33 mouse cellular contexts compared by ENCODE assay signal in the genomic region with DNA sequence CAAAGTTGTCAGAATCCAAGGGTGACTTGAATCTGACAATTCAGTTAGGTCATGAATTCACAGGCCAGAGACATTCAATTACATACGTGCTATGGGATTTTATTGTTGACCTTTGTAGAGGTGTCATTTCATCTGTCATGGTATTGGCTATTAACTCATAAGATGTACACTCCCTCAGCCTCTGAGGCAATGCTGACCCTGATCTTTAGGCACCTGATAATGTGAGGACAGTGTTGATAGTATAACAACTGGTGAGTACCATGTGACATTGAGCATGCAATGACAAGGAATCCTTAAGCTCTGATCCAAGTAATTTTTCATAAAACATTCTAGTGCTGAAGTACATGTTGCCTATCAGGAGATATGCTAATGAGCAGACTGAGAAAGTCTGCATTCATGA.
"Had no signal": no experiment of that assay in that cellular context is flagged by ENCODE, and none has a peak within 500 bp of the region (broad histone marks: within the 10 kb centered on the region; RNA-seq: fewer than 3 reads in every experiment).

No protein-coding gene starts in this region.

- H3K4me1 ChIP-seq: heart, embryonic 10.5 days; heart, embryonic 12.5 days; heart, embryonic 13.5 days; heart, embryonic 15.5 days; hindbrain, embryonic 10.5 days; hindbrain, embryonic 13.5 days; hindbrain, embryonic 15.5 days; kidney, embryonic 15.5 days had no signal

- DNase-seq: heart, adult 2 months; heart, postnatal 10 days; heart, postnatal 14 days; heart, postnatal 36 days; heart, postnatal 4 days; kidney, adult 11 months; kidney, adult 18-20 months; kidney, adult 2 months; kidney, adult 8-10 months; kidney, adult 9 months; kidney, postnatal 10 days; kidney, postnatal 14 days; kidney, postnatal 25 days; kidney, postnatal 36 days; kidney, postnatal 4 days; layer of hippocampus, adult 9-11 months; layer of hippocampus, postnatal 36 days had no signal

- H3K27me3 ChIP-seq: heart, embryonic 12.5 days; heart, embryonic 13.5 days; heart, embryonic 15.5 days; hindbrain, embryonic 13.5 days; hindbrain, embryonic 15.5 days; kidney, embryonic 15.5 days had no signal

- H3K9ac ChIP-seq: heart, embryonic 12.5 days; heart, embryonic 13.5 days; heart, embryonic 15.5 days; hindbrain, embryonic 13.5 days; hindbrain, embryonic 14.5 days; hindbrain, embryonic 15.5 days; kidney, embryonic 15.5 days had no signal

- H3K36me3 ChIP-seq: heart, embryonic 10.5 days; heart, embryonic 12.5 days; heart, embryonic 13.5 days; heart, embryonic 15.5 days; hindbrain, embryonic 10.5 days; hindbrain, embryonic 13.5 days; hindbrain, embryonic 15.5 days; kidney, embryonic 15.5 days had no signal

- H3K27ac ChIP-seq: heart, adult 2 months; heart, embryonic 10.5 days; heart, embryonic 13.5 days; heart, embryonic 15.5 days; hindbrain, embryonic 10.5 days; hindbrain, embryonic 13.5 days; hindbrain, embryonic 14.5 days; hindbrain, embryonic 15.5 days; hindbrain, postnatal 0 days; kidney, embryonic 15.5 days; kidney, postnatal 0 days; layer of hippocampus, adult 2 months; left cerebral cortex, adult 2 months had no signal

- H3K4me2 ChIP-seq: heart, embryonic 11.5 days; heart, embryonic 12.5 days; heart, embryonic 13.5 days; heart, embryonic 15.5 days; hindbrain, embryonic 13.5 days; hindbrain, embryonic 14.5 days; hindbrain, embryonic 15.5 days; kidney, embryonic 15.5 days had no signal

- H3K9me3 ChIP-seq: heart, embryonic 10.5 days; heart, embryonic 12.5 days; heart, embryonic 13.5 days; heart, embryonic 15.5 days; hindbrain, embryonic 10.5 days; hindbrain, embryonic 13.5 days; hindbrain, embryonic 15.5 days; kidney, embryonic 15.5 days had no signal

- H3K4me3 ChIP-seq: heart, adult 2 months; heart, embryonic 10.5 days; heart, embryonic 12.5 days; heart, embryonic 13.5 days; heart, embryonic 15.5 days; hindbrain, embryonic 10.5 days; hindbrain, embryonic 13.5 days; hindbrain, embryonic 15.5 days; kidney, embryonic 15.5 days; layer of hippocampus, adult 2 months; left cerebral cortex, adult 2 months had no signal

- ATAC-seq: hindbrain, embryonic 16.5 days; hindbrain, postnatal 0 days; inflammation-experienced regulatory T-cells, adult 6 months had no signal
